Mouse (Mus musculus) hematopoietic stem cell, adult 5-6 weeks (primary cell): ENCODE results near the gene Gm1123. TPM values are rescaled to one million over a fixed set of nuclear protein-coding genes. Genes with fewer than 3 reads are reported as not detected.

Experiments
- ATAC-seq, 2 experiments: fragments of 125-278 bp in 1 of 2; replicated peaks in 1 of 2; 2 replicates each; pipeline ENCODE4 v1.8.0; 2016 to 2017; ENCODE audit warnings: inconsistent platforms in 2 of 2, mild to moderate bottlenecking in 2 of 2, moderate number of reproducible peaks in 2 of 2, low read depth in 1 of 2, moderate TSS enrichment in 1 of 2; ENCODE audit not compliant: low FRiP score in 2 of 2, poor library complexity in 2 of 2, severe bottlenecking in 2 of 2, insufficient read depth in 1 of 2, low TSS enrichment in 1 of 2
- total RNA-seq: library from RNA; stranded (forward); fragments of 172-1452, 232-1000 nt; gene quantifications from 2 replicates; pipeline ENCODE4 v1.2.3, GENCODE M21; 2017

Gm1123 gene
- total RNA-seq, 1 experiment from 2014 or later, result not detected

DNA sequence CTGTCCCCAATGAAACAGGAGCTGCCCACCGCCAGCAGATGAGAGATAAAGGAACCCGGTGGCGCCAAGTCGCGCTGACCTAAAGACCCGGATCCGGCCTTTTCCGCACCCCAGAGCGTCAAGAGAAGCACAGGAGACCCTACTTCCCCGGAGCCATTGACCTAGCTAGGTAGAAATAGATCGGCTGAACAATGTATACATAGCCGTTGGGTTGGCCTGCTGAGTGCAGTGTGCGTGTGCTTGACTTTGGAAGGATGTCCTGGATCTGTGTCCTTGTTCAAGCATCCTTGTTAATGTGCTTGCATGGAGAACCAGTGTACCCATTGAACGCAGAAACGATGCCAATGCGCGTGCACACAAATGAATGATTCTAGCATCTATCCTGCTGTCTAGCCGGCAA, 71.9 kb downstream of the Gm1123 start:
- ATAC-seq, result no peak

DNA sequence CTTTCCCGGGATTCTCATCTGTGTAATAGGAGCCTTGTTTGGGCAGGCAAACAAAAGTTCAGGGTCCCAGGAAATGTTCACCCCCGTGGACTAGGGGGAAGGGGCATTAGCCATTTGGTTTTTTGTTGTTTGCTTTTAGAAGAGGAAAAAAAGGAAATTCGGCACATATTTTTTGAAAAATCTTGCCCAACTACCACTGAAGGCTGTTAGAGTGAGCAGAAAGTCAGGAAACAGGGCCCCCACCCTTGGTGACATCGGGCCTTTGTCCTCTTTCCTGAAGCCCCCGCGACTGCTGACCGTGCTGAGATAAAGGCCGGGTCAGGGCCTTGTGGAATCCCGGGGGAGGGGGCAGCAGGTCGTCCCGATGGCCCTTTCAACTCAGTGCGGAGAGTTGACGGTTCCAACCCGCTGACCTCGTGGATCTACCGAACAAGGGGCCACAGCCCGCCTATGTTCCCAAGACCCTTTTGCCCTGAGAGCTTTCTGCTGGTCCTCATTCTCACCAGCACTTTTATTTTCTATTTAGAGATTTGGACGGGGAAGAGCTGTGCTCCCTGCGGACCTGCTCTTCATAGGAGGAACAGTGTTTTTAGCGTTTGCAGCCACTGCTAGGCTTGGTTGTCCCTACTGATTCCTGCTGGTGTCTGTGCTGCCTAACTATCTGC, 72.9 kb downstream of the Gm1123 start:
- ATAC-seq, result no peak

DNA sequence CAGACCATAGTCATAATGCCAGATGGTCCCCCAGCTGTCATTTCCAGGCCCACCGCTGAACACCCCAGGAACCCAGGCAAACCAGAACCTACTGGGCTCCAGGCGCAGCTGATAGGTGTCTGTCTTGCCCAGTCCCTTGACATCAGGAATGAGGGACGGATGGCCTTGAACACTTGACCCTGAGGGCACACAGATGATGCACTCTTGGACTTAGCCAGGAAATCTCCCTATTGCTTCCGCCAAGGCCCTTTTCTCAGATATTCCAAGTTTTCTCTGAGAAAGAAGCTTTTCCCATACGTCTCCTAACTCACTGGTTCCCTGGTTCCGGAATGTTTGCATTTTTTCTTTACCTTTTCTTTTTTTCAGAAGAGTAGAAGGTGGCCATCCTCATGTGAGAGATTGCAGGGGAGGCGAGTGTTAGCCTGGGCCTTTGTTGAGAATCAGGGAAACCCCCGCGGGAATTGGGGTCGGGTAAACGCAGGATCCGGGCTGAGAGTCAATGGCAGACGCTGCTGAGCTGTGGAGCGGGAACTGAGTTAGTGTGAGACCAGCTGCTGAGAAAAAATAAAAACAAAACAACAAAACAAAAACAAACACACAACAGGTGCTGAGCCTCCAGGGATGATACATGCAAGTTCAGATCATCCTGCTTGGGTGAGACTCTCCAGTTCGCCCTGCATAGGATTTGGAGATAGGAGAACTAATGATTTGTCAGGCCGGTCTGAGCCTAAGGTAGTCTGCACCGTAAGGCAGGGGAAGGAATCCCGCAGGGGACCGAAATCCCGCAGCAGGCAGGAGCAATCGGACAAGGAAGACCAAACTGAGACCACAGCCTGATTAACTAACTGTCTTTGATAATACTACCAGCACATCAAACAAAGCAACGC, 73.7 kb downstream of the Gm1123 start:
- no peak for ATAC-seq

DNA sequence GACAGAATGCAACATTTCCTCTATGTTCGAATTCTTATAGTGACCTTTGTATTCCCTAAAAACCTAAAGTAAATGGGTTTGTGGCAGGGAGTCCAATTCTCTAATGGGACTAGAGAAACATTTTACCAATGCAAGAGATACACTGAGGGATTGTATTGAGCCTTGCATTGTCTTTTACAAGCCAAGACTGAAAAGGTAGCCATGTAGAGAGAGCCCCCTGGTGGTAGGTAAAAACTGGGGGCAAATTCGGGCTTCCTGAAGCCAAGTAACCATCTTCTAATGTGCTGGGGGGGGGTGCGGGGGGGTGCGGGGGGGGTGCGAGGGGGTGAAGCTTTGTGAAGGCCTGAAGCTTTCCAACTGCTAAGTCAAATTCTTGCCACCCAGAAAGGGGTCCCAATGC, 75.2 kb downstream of the Gm1123 start:
- ATAC-seq, result no peak

DNA sequence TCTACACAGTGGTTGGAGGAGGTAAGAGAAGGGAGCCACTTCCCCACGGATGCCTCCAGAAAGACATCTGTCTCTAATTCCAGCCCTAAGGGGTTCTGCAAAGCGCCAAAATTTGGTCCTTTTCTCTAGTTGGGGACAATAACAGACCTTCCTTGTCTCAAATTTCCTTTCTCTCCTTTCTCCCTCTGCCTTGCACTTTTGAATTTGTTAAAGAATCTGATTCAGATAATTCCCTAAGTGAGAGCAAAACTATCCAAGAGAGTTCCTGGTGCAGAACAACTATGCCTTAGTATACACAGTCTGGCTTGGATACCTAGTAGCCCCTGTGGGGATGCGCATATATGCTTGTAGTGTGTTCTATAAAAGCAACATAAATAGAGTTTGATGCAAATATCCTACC, 75.7 kb downstream of the Gm1123 start:
- no peak for ATAC-seq

DNA sequence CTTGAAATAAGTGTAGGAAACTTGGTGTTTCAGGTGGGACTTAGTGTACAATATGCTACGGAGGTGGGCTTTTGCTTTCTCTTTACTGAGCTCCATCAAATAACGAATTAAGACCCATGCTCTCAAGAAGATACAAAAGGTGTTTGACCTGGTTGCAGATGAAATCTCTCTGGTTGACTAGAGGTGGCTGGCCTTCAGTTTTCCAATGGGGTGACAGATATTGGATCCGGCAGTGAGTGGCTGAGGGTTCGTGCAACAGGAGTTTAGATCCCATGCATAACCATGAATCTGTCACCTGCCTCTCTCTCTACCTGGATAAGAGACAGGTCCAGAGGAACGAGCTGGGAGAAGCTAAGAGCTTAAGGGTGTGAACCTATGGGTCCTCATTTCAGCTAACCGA, 76.9 kb downstream of the Gm1123 start:
- no peak for ATAC-seq

DNA sequence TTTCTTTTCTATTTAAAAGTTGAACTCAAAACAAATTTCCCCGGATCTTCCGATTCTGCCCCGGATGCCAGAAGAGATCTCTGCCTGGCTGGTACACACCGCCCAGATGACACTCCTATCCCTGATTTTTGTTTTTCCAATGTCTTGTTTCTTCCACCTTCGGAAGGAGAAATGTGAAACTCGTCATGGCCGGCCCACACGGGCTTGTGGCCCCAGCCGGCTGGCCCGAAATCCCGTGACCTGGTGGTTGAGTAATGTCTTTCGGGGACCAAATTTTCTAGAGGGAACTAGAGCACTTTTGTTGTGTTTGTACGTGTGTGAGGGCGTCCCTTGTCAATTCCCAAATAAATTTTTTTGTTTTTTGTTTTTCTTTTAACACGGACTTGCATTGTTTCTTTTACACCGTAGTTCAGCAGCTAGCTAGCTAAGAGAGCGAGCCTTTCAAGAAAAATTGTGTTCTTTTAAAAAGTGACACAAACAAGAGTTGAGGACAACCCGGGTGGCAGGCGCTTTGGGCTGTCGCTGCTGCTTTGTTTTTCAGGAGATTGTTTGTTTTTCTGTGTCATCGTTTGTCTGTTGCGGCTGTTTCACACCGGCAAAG, 77.7 kb downstream of the Gm1123 start:
- ATAC-seq, result no peak

Other genes with a start within 250 kb of the Gm1123 start
- not detected in 2 replicates for gene Prr23a1, start 193.2 kb downstream of the Gm1123 start, total RNA-seq
- not detected in 2 replicates for gene Prr23a2, start 179.2 kb downstream of the Gm1123 start, total RNA-seq
- gene Prr23a3, start 170.9 kb downstream of the Gm1123 start, total RNA-seq, result not detected in 2 replicates
- gene 7420426K07Rik, start 132.6 kb downstream of the Gm1123 start, total RNA-seq, result not detected in 2 replicates
- not detected in 2 replicates for gene Foxl2, start 80.4 kb downstream of the Gm1123 start, total RNA-seq
- gene Faim, start 49.3 kb downstream of the Gm1123 start, total RNA-seq, result 98.6 and 105 TPM in 2 replicates
- gene Pik3cb, start 104.9 kb upstream of the Gm1123 start, total RNA-seq, result 4.2 and 5.3 TPM in 2 replicates
- not detected in 2 replicates for gene Faiml, start 201.5 kb upstream of the Gm1123 start, total RNA-seq
- gene Cep70, start 207.7 kb upstream of the Gm1123 start, total RNA-seq, result 56.1 and 71.0 TPM in 2 replicates